Mouse (Mus musculus): Measurements from ENCODE around the gene Lif. TPM values are rescaled to one million over a fixed set of nuclear protein-coding genes. Genes with fewer than 3 reads are reported as not detected.

Lif gene
- polyA plus RNA-seq, 1 experiment = 0.95 TPM

GRCm38 (mm10) chr11:4216248-4217000, 40.9 kb upstream of the Lif start:
- peaks cover 8% of the 10 kb centered on the region; the same call in 1 of the 2 replicates for H3K4me1 ChIP-seq (ENCODE audit: control insufficient read depth, insufficient read depth, insufficient read length)

GRCm38 (mm10) chr11:4217914-4218629, 39.3 kb upstream of the Lif start, which contains the start of gene Castor1:
Gene Castor1, plus strand, starts transcription at chr11:4218225.
- peak within 1 kb of the TSS; percentile 62 for H3K4me3 ChIP-seq (ENCODE audit: extremely low read depth, insufficient read depth, insufficient read length)
- peaks cover 8% of the 10 kb centered on the region for H3K4me1 ChIP-seq (ENCODE audit: control insufficient read depth, insufficient read depth, insufficient read length)
- no peaks in the 10 kb centered on the region for H3K27me3 ChIP-seq (ENCODE audit: control insufficient read depth, insufficient read depth, low read length)
- TF ChIP-seq CTCF (IDR thresholded peaks at IDR 0.05; ENCODE audit: extremely low read depth, insufficient read depth, insufficient read length, insufficient replicate concordance) (no peak), POLR2A (IDR thresholded peaks at IDR 0.05; ENCODE audit: low read depth, low read length) (no peak)
- peaks cover 21% of the 10 kb centered on the region for H3K36me3 ChIP-seq (ENCODE audit: control insufficient read depth, insufficient read depth, low read length)
- peak within 1 kb of the TSS; percentile 54 for H3K27ac ChIP-seq (ENCODE audit: insufficient read depth, low read length)
- 4% methylated on average over 56 of the region's 56 CpGs for WGBS
- DNase-seq (ENCODE audit: low read depth in 1 of 2, low spot score in 2 of 2) = peak; percentile 65 to 87

More at GRCm38 (mm10) chr11:4216248-4217000, 40.9 kb upstream of the Lif start:
- no peak for DNase-seq (ENCODE audit: low read depth in 1 of 2, low spot score in 2 of 2)
- no peaks in the 10 kb centered on the region for H3K27me3 ChIP-seq (ENCODE audit: control insufficient read depth, insufficient read depth, low read length)
- H3K4me3 ChIP-seq (ENCODE audit: extremely low read depth, insufficient read depth, insufficient read length) = no peak overlapping the region
- TF ChIP-seq POLR2A (IDR thresholded peaks at IDR 0.05; ENCODE audit: low read depth, low read length) (no peak), CTCF (IDR thresholded peaks at IDR 0.05; ENCODE audit: extremely low read depth, insufficient read depth, insufficient read length, insufficient replicate concordance) (no peak)
- 70% methylated on average over 9 of the region's 9 CpGs for WGBS
- no peak overlapping the region for H3K27ac ChIP-seq (ENCODE audit: insufficient read depth, low read length)
- H3K36me3 ChIP-seq (ENCODE audit: control insufficient read depth, insufficient read depth, low read length) = peaks cover 30% of the 10 kb centered on the region

GRCm38 (mm10) chr11:4218637-4219036, 38.7 kb upstream of the Lif start:
- Histone ChIP-seq H3K27ac (ENCODE audit: insufficient read depth, low read length) (no peak overlapping the region), H3K4me3 (ENCODE audit: extremely low read depth, insufficient read depth, insufficient read length) (peak overlapping the region; percentile 62), H3K27me3 (ENCODE audit: control insufficient read depth, insufficient read depth, low read length) (no peaks in the 10 kb centered on the region), H3K4me1 (ENCODE audit: control insufficient read depth, insufficient read depth, insufficient read length) (peaks cover 8% of the 10 kb centered on the region), H3K36me3 (ENCODE audit: control insufficient read depth, insufficient read depth, low read length) (peaks cover 16% of the 10 kb centered on the region)
- WGBS = 37% methylated on average over 6 of the region's 6 CpGs
- TF ChIP-seq CTCF (IDR thresholded peaks at IDR 0.05; ENCODE audit: extremely low read depth, insufficient read depth, insufficient read length, insufficient replicate concordance) = no peak
- DNase-seq (ENCODE audit: low read depth in 1 of 2, low spot score in 2 of 2) = no peak

- peak; percentile 67; the same call in 1 of the 2 replicates for TF ChIP-seq CTCF (IDR thresholded peaks at IDR 0.05; ENCODE audit: extremely low read depth, insufficient read depth, insufficient read length, insufficient replicate concordance)
- TF ChIP-seq POLR2A (IDR thresholded peaks at IDR 0.05; ENCODE audit: low read depth, low read length) = no peak
- H3K36me3 ChIP-seq (ENCODE audit: control insufficient read depth, insufficient read depth, low read length) = peaks cover 10% of the 10 kb centered on the region
- H3K27ac ChIP-seq (ENCODE audit: insufficient read depth, low read length) = no peak overlapping the region
- no peak overlapping the region for H3K4me3 ChIP-seq (ENCODE audit: extremely low read depth, insufficient read depth, insufficient read length)
- DNase-seq (ENCODE audit: low read depth in 1 of 2, low spot score in 2 of 2) = peak in 1 of 2 experiments; percentile 59
- WGBS = 48% methylated on average over 2 of the region's 2 CpGs
- peaks cover 8% of the 10 kb centered on the region for H3K4me1 ChIP-seq (ENCODE audit: control insufficient read depth, insufficient read depth, insufficient read length)
- H3K27me3 ChIP-seq (ENCODE audit: control insufficient read depth, insufficient read depth, low read length) = no peaks in the 10 kb centered on the region
These were observed 38.0 kb upstream of the Lif start for GRCm38 (mm10) chr11:4219317-4219751.

GRCm38 (mm10) chr11:4219908-4220307, 37.4 kb upstream of the Lif start:
- H3K27ac ChIP-seq (ENCODE audit: insufficient read depth, low read length) = no peak overlapping the region
- WGBS = 50% methylated on average over 9 of the region's 9 CpGs
- H3K4me3 ChIP-seq (ENCODE audit: extremely low read depth, insufficient read depth, insufficient read length) = no peak overlapping the region
- H3K36me3 ChIP-seq (ENCODE audit: control insufficient read depth, insufficient read depth, low read length) = peaks cover 4% of the 10 kb centered on the region
- DNase-seq (ENCODE audit: low read depth in 1 of 2, low spot score in 2 of 2) = no peak
- H3K4me1 ChIP-seq (ENCODE audit: control insufficient read depth, insufficient read depth, insufficient read length) = peaks cover 8% of the 10 kb centered on the region
- H3K27me3 ChIP-seq (ENCODE audit: control insufficient read depth, insufficient read depth, low read length) = no peaks in the 10 kb centered on the region
- no peak for TF ChIP-seq CTCF (IDR thresholded peaks at IDR 0.05; ENCODE audit: extremely low read depth, insufficient read depth, insufficient read length, insufficient replicate concordance)
- TF ChIP-seq POLR2A (IDR thresholded peaks at IDR 0.05; ENCODE audit: low read depth, low read length) = no peak

GRCm38 (mm10) chr11:4220443-4221400, 36.6 kb upstream of the Lif start:
- Histone ChIP-seq H3K27me3 (ENCODE audit: control insufficient read depth, insufficient read depth, low read length) (no peaks in the 10 kb centered on the region), H3K27ac (ENCODE audit: insufficient read depth, low read length) (no peak overlapping the region), H3K36me3 (ENCODE audit: control insufficient read depth, insufficient read depth, low read length) (no peaks in the 10 kb centered on the region), H3K4me3 (ENCODE audit: extremely low read depth, insufficient read depth, insufficient read length) (no peak overlapping the region), H3K4me1 (ENCODE audit: control insufficient read depth, insufficient read depth, insufficient read length) (peaks cover 8% of the 10 kb centered on the region)
- 56% methylated on average over 28 of the region's 28 CpGs for WGBS
- TF ChIP-seq POLR2A (IDR thresholded peaks at IDR 0.05; ENCODE audit: low read depth, low read length) = no peak
- TF ChIP-seq CTCF (IDR thresholded peaks at IDR 0.05; ENCODE audit: extremely low read depth, insufficient read depth, insufficient read length, insufficient replicate concordance) = peak; percentile 94
- DNase-seq (ENCODE audit: low read depth in 1 of 2, low spot score in 2 of 2) = peak; percentile 57 to 86
